Mouse (Mus musculus) embryonic facial prominence, embryonic 14.5 days (tissue): ENCODE data around the gene Sprr2b. TPM values are rescaled to one million over a fixed set of nuclear protein-coding genes. Genes with fewer than 3 reads are reported as not detected.

Experiments
- ATAC-seq: fragments of 200-750 bp; cut with Nextera tagmentation; 2 replicates; pipeline ENCODE4 v1.8.0; 2017; ENCODE audit warnings: low read depth, moderate number of reproducible peaks, moderate TSS enrichment
- DNase-seq: peaks from one replicate; pipeline ENCODE4 v3.0.0-alpha.2; 2015; ENCODE audit warnings: low spot score
- H3K27ac ChIP-seq: fragments of 300-500 bp; sonication (generic); replicated peaks from 2 replicates; pipeline ENCODE4 v1.5.1; 2014; ENCODE audit warnings: low read depth, mild to moderate bottlenecking, low read length, moderate library complexity
- H3K27me3 ChIP-seq: fragments of 300-500 bp; sonication (generic); replicated peaks from 2 replicates; pipeline ENCODE4 v1.6.1; 2014; ENCODE audit warnings: low read length; ENCODE audit not compliant: control insufficient read depth, insufficient read depth
- H3K36me3 ChIP-seq: fragments of 300-500 bp; sonication (generic); 2 replicates; pipeline ENCODE4 v1.6.1; 2014; ENCODE audit warnings: low read length, mixed read lengths; ENCODE audit not compliant: control insufficient read depth, insufficient read depth
- H3K4me1 ChIP-seq: fragments of 300-500 bp; sonication (generic); 2 replicates; pipeline ENCODE4 v1.6.1; 2014; ENCODE audit warnings: antibody characterized with exemption, low read length; ENCODE audit not compliant: control insufficient read depth, insufficient read depth
- H3K4me2 ChIP-seq: fragments of 300-500 bp; sonication (generic); 2 replicates; pipeline ENCODE4 v1.6.1; 2014; ENCODE audit warnings: low read depth, mild to moderate bottlenecking, low read length, moderate library complexity, mixed read lengths
- H3K4me3 ChIP-seq: fragments of 300-500 bp; sonication (generic); 2 replicates; pipeline ENCODE4 v1.5.1; 2014; ENCODE audit warnings: low read depth, mild to moderate bottlenecking, low read length
- H3K9ac ChIP-seq: fragments of 300-500 bp; sonication (generic); 2 replicates; pipeline ENCODE4 v1.6.1; 2014; ENCODE audit warnings: low read depth, mild to moderate bottlenecking, low read length, moderate library complexity, mixed read lengths
- H3K9me3 ChIP-seq: fragments of 300-500 bp; sonication (generic); 2 replicates; pipeline ENCODE4 v1.6.1; 2016; ENCODE audit warnings: low read length; ENCODE audit not compliant: control insufficient read depth
- WGBS: fragments of 180-500 bp; shearing (Covaris S2); extraction: QIAGEN DNeasy Blood & Tissue Kit; methylation state at CpG from one replicate; pipeline ENCODE4 v1.1.7; 2014; 5-methylcytosine and 5-hydroxymethylcytosine counted together
- polyA plus RNA-seq: library from polyadenylated mRNA; unstranded; fragments of >200 nt; fragmentation: Nextera tagmentation; extraction: Ambion mirVana; gene quantifications from 2 replicates; pipeline ENCODE4 v1.2.1, GENCODE M21; 2014

Sprr2b gene
- polyA plus RNA-seq, 1 experiment from 2014 or later: not detected

- H3K9me3 ChIP-seq: no peaks in the 10 kb centered on the region
- no peaks in the 10 kb centered on the region for H3K36me3 ChIP-seq
- 67% methylated on average over 2 of the region's 2 CpGs for WGBS
- ATAC-seq (no peak), DNase-seq (no peak)
- no peak overlapping the region for H3K4me3 ChIP-seq
- no peaks in the 10 kb centered on the region for H3K27me3 ChIP-seq
- no peak overlapping the region for H3K27ac ChIP-seq
- no peaks in the 10 kb centered on the region for H3K4me1 ChIP-seq
- no peak overlapping the region for H3K9ac ChIP-seq
- no peak overlapping the region for H3K4me2 ChIP-seq
Measured at GRCm38 (mm10) chr3:92317384-92317783, 964 bp downstream of the Sprr2b start.

GRCm38 (mm10) chr3:92336278-92336677, 19.9 kb downstream of the Sprr2b start:
- Histone ChIP-seq H3K9ac (no peak overlapping the region), H3K27ac (no peak overlapping the region), H3K36me3 (no peaks in the 10 kb centered on the region), H3K27me3 (no peaks in the 10 kb centered on the region), H3K9me3 (no peaks in the 10 kb centered on the region), H3K4me3 (no peak overlapping the region), H3K4me2 (no peak overlapping the region), H3K4me1 (no peaks in the 10 kb centered on the region)
- WGBS: 71% methylated on average over 1 of the region's 1 CpGs
- no peak for DNase-seq
- no peak for ATAC-seq

- ATAC-seq: no peak
Measured at GRCm38 (mm10) chr3:92338840-92339239, 22.4 kb downstream of the Sprr2b start, which contains the start of gene Sprr2d. Sprr2d (plus strand) TSS chr3:92339140.

GRCm38 (mm10) chr3:92351843-92352242, 35.4 kb downstream of the Sprr2b start, which contains the start of gene Sprr2e:
Sprr2e (plus strand) TSS chr3:92352143.
- no peak within 1 kb of the TSS for H3K27ac ChIP-seq
- H3K36me3 ChIP-seq: no peaks in the 10 kb centered on the region
- no peak within 1 kb of the TSS for H3K9ac ChIP-seq
- H3K4me3 ChIP-seq: no peak within 1 kb of the TSS
- 75% methylated on average over 2 of the region's 2 CpGs for WGBS
- ATAC-seq: no peak
- H3K27me3 ChIP-seq: no peaks in the 10 kb centered on the region
- no peak within 1 kb of the TSS for H3K4me2 ChIP-seq
- no peak for DNase-seq
- H3K9me3 ChIP-seq: no peaks in the 10 kb centered on the region
- H3K4me1 ChIP-seq: no peaks in the 10 kb centered on the region

More at GRCm38 (mm10) chr3:92338840-92339239, 22.4 kb downstream of the Sprr2b start, which contains the start of gene Sprr2d:
- Histone ChIP-seq H3K27me3 (no peaks in the 10 kb centered on the region), H3K4me3 (no peak within 1 kb of the TSS), H3K9ac (no peak within 1 kb of the TSS), H3K9me3 (no peaks in the 10 kb centered on the region), H3K4me2 (no peak within 1 kb of the TSS), H3K27ac (no peak within 1 kb of the TSS), H3K4me1 (no peaks in the 10 kb centered on the region), H3K36me3 (no peaks in the 10 kb centered on the region)
- DNase-seq: no peak
- 88% methylated on average over 5 of the region's 5 CpGs for WGBS

GRCm38 (mm10) chr3:92361619-92362018, 45.2 kb downstream of the Sprr2b start:
- Histone ChIP-seq H3K9me3 (no peaks in the 10 kb centered on the region), H3K4me2 (no peak overlapping the region), H3K4me3 (no peak overlapping the region), H3K36me3 (no peaks in the 10 kb centered on the region), H3K4me1 (no peaks in the 10 kb centered on the region), H3K27ac (no peak overlapping the region), H3K9ac (no peak overlapping the region), H3K27me3 (no peaks in the 10 kb centered on the region)
- DNase-seq (no peak), ATAC-seq (no peak)

GRCm38 (mm10) chr3:92364887-92365286, 48.5 kb downstream of the Sprr2b start, which contains the start of gene Sprr2f:
Sprr2f (plus strand) TSS chr3:92365187.
- Histone ChIP-seq H3K4me1 (no peaks in the 10 kb centered on the region), H3K36me3 (no peaks in the 10 kb centered on the region), H3K9ac (no peak within 1 kb of the TSS), H3K4me3 (no peak within 1 kb of the TSS), H3K27me3 (no peaks in the 10 kb centered on the region), H3K4me2 (no peak within 1 kb of the TSS), H3K9me3 (no peaks in the 10 kb centered on the region), H3K27ac (no peak within 1 kb of the TSS)
- DNase-seq: no peak
- 59% methylated on average over 3 of the region's 3 CpGs for WGBS
- ATAC-seq: no peak

Other genes with a start within 250 kb of the Sprr2b start
- 3.0 and 21.3 TPM in 2 replicates for gene Lor, start 233.5 kb upstream of the Sprr2b start, polyA plus RNA-seq
- gene Prr9, start 192.7 kb upstream of the Sprr2b start, polyA plus RNA-seq: 1.2 and 7.7 TPM in 2 replicates
- not detected in 2 replicates for gene Lelp1, start 173.9 kb upstream of the Sprr2b start, polyA plus RNA-seq
- gene Sprr2a1, start 100.8 kb upstream of the Sprr2b start, polyA plus RNA-seq: not detected in 2 replicates
- 4.6 and 6.2 TPM in 2 replicates for gene Sprr2a2, start 100.7 kb upstream of the Sprr2b start, polyA plus RNA-seq
- 0.38 TPM in 1 of 2 replicates, not detected in the other for gene Sprr2a3, start 31.2 kb upstream of the Sprr2b start, polyA plus RNA-seq
- gene Sprr2d, start 22.5 kb downstream of the Sprr2b start, polyA plus RNA-seq: not detected in 2 replicates
- not detected in 2 replicates for gene Sprr2e, start 35.5 kb downstream of the Sprr2b start, polyA plus RNA-seq
- not detected in 2 replicates for gene Sprr2f, start 48.6 kb downstream of the Sprr2b start, polyA plus RNA-seq
- gene Sprr2h, start 69.1 kb downstream of the Sprr2b start, polyA plus RNA-seq: 0.38 TPM in 1 of 2 replicates, not detected in the other
- gene Sprr2i, start 91.4 kb downstream of the Sprr2b start, polyA plus RNA-seq: not detected in 2 replicates
- not detected in 2 replicates for gene Sprr2j-ps, start 101.5 kb downstream of the Sprr2b start, polyA plus RNA-seq
- 6.1 and 6.2 TPM in 2 replicates for gene Gm9774, start 112.8 kb downstream of the Sprr2b start, polyA plus RNA-seq
- 0.29 TPM in 1 of 2 replicates, not detected in the other for gene Sprr2k, start 116.0 kb downstream of the Sprr2b start, polyA plus RNA-seq
- gene Sprr1b, start 122.2 kb downstream of the Sprr2b start, polyA plus RNA-seq: 3.4 and 12.9 TPM in 2 replicates
- gene Sprr3, start 142.1 kb downstream of the Sprr2b start, polyA plus RNA-seq: 0.45 and 4.9 TPM in 2 replicates
- gene Sprr1a, start 169.3 kb downstream of the Sprr2b start, polyA plus RNA-seq: 28.3 and 67.4 TPM in 2 replicates
- gene Sprr4, start 183.9 kb downstream of the Sprr2b start, polyA plus RNA-seq: not detected in 2 replicates
- gene 2310046K23Rik, start 217.9 kb downstream of the Sprr2b start, polyA plus RNA-seq: 0.89 TPM in 1 of 2 replicates, not detected in the other